Mouse (Mus musculus): ENCODE measurements around the gene Ptpdc1.

DNA sequence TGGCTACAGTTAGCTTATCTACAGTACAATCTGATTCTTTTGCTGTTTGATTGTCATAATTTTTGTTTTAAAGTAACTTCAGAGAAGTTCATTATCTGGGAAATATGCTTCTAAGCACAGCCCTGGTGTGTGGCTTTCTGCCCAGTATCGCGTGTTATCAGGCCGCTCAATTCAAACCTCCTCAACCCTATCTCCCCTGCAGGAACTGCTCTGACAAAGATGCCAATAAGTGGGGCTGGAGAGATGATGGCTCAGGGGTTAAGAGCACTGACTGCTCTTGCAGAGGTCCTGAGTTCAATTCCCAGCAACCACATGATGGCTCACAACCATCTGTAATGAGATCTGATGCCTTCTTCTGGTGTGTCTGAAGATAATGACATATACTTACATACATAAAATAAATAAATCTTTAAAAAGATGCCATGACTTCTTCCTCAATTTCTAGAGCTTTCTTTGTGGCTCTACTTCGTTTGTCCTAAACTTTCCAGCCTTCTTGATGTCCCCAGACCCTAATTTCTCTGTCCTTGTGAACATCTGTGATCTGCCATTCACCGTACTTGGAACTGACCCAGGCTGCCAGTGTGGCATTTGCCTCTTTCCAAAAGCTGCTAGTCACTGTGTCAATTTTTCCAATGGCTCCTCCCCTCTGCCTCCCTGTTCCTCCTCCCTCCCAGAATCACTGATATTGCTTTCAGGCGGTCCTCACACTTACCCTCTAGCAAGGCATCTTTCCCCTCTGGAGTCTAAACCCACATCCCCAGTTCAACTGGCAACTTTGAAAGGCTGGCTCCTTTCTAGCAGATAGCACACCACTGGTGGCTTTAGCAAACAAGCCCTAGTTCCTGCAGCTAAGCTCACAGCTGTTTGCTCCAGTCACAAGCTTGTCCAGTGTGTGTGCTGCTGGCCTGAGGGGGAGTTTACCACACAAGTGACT lies 25.9 kb upstream of the Ptpdc1 start:
- TF ChIP-seq POLR2A (IDR thresholded peaks at IDR 0.05; ENCODE audit: borderline replicate concordance, extremely low read depth, insufficient read depth, insufficient read length, poor library complexity, severe bottlenecking) (no peak), CTCF (IDR thresholded peaks at IDR 0.05; ENCODE audit: borderline replicate concordance, extremely low read depth, insufficient read depth, insufficient read length) (no peak)
